Mouse (Mus musculus): Measurements from ENCODE around the gene Ddx6. TPM values are rescaled to one million over a fixed set of nuclear protein-coding genes. Genes with fewer than 3 reads are reported as not detected.
A peak's percentile ranks its signal among the peaks of the same experiment; 100 is the strongest.

The Ddx6 gene
- polyA plus RNA-seq, 1 experiment = 20.8 TPM

DNA sequence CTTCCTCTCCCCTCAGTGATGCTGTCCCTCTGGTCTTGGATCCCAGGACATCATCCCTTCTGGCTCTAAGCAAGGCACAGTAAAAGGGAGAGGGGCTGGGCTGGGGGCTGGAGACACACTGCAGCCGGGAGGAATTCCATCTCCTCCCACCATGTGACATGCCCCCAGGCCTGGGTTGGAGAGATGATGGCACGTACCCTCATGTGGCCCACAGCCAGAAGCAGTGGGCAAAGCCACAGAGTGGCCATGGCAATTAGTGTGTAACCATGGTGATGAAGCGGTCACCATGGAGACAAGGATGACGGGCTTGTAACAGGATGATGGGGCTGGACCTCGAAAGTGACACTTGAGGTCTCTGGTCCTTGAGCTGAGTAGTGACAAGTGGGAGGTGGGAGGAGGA is 81.9 kb downstream of the Ddx6 start:
- no peak overlapping the region for H3K4me3 ChIP-seq (ENCODE audit: insufficient read depth, low read depth, low read length)
- H3K4me1 ChIP-seq (ENCODE audit: control insufficient read depth, insufficient read depth, low read length) = peaks cover 17% of the 10 kb centered on the region
- no peaks in the 10 kb centered on the region for H3K27me3 ChIP-seq (replicated peaks; ENCODE audit: control insufficient read depth, insufficient read depth, low read length)
- H3K27ac ChIP-seq (ENCODE audit: insufficient read depth, low read depth, low read length) = peak overlapping the region; percentile 47
- DNase-seq = no peak
- no peaks in the 10 kb centered on the region for H3K36me3 ChIP-seq (ENCODE audit: control insufficient read depth, insufficient read depth, low read length)
- 68% methylated on average over 5 of the region's 5 CpGs for WGBS
- TF ChIP-seq CTCF (conservative IDR thresholded peaks at IDR 0.05; ENCODE audit: insufficient read depth, insufficient read length, low read depth, low read length) = no peak
- TF ChIP-seq POLR2A (IDR thresholded peaks at IDR 0.05; ENCODE audit: low read depth, low read length) = no peak

DNA sequence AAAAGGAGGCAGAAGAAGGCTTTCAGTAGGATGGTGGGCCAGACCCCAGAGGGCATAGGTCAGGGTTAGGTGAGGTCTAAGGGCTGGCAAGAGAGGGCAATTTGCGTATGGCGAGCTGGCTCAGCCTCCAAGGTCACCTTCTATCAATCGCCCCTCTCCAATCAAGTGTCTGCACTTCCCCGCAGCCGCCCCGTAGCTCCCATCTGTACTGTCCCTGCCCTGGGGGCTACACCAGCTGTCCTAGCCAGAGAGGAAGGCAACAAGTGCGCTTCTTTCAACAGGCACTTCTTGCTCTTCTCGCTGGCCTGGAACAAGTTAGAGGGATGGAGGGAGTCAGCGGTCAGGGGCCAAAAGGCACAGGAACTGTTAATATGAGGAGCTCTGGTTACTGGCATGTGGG is 83.3 kb downstream of the Ddx6 start:
- H3K27me3 ChIP-seq (replicated peaks; ENCODE audit: control insufficient read depth, insufficient read depth, low read length) = no peaks in the 10 kb centered on the region
- peaks cover 17% of the 10 kb centered on the region for H3K4me1 ChIP-seq (ENCODE audit: control insufficient read depth, insufficient read depth, low read length)
- TF ChIP-seq POLR2A (IDR thresholded peaks at IDR 0.05; ENCODE audit: low read depth, low read length) (no peak), CTCF (conservative IDR thresholded peaks at IDR 0.05; ENCODE audit: insufficient read depth, insufficient read length, low read depth, low read length) (no peak)
- H3K36me3 ChIP-seq (ENCODE audit: control insufficient read depth, insufficient read depth, low read length) = no peaks in the 10 kb centered on the region
- DNase-seq = no peak
- H3K4me3 ChIP-seq (ENCODE audit: insufficient read depth, low read depth, low read length) = no peak overlapping the region
- 88% methylated on average over 9 of the region's 9 CpGs for WGBS
- H3K27ac ChIP-seq (ENCODE audit: insufficient read depth, low read depth, low read length) = no peak overlapping the region

Other genes with a start within 250 kb of the Ddx6 start
- 31.2 and 34.1 TPM in 2 replicates for gene Vps11, start 243.2 kb upstream of the Ddx6 start, polyA plus RNA-seq (2012; rRNA removed)
- gene Hyou1, start 225.4 kb upstream of the Ddx6 start, polyA plus RNA-seq (2012; rRNA removed) = 42.3 and 45.0 TPM in 2 replicates
- gene Slc37a4, start 208.0 kb upstream of the Ddx6 start, polyA plus RNA-seq (2012; rRNA removed) = 295 and 303 TPM in 2 replicates
- 192 and 299 TPM in 2 replicates for gene Rps25, start 197.8 kb upstream of the Ddx6 start, polyA plus RNA-seq (2012; rRNA removed)
- gene Trappc4, start 197.3 kb upstream of the Ddx6 start, polyA plus RNA-seq (2012; rRNA removed) = 50.1 and 55.9 TPM in 2 replicates
- 22.2 and 26.7 TPM in 2 replicates for gene Ccdc84, start 186.3 kb upstream of the Ddx6 start, polyA plus RNA-seq (2012; rRNA removed)
- gene Foxr1, start 163.8 kb upstream of the Ddx6 start, polyA plus RNA-seq (2012; rRNA removed) = not detected in 2 replicates
- 9.0 and 11.6 TPM in 2 replicates for gene Upk2, start 149.9 kb upstream of the Ddx6 start, polyA plus RNA-seq (2012; rRNA removed)
- gene Bcl9l, start 122.1 kb upstream of the Ddx6 start, polyA plus RNA-seq (2012; rRNA removed) = 23.1 and 25.1 TPM in 2 replicates
- gene Cxcr5, start 43.0 kb upstream of the Ddx6 start, polyA plus RNA-seq (2012; rRNA removed) = 0.20 and 4.0 TPM in 2 replicates
- gene Treh, start 68.3 kb downstream of the Ddx6 start, polyA plus RNA-seq (2012; rRNA removed) = 32.2 and 34.4 TPM in 2 replicates
- 37.6 and 46.4 TPM in 2 replicates for gene Phldb1, start 130.3 kb downstream of the Ddx6 start, polyA plus RNA-seq (2012; rRNA removed)
- gene Arcn1, start 163.0 kb downstream of the Ddx6 start, polyA plus RNA-seq (2012; rRNA removed) = 42.3 and 50.9 TPM in 2 replicates
- 51.0 and 58.8 TPM in 2 replicates for gene Ift46, start 163.0 kb downstream of the Ddx6 start, polyA plus RNA-seq (2012; rRNA removed)
- 71.8 and 100 TPM in 2 replicates for gene Tmem25, start 194.4 kb downstream of the Ddx6 start, polyA plus RNA-seq (2012; rRNA removed)
- 1,516 and 1,584 TPM in 2 replicates for gene Ttc36, start 198.2 kb downstream of the Ddx6 start, polyA plus RNA-seq (2012; rRNA removed)